Mouse (Mus musculus) midbrain, postnatal 0 days (tissue): ENCODE results near the gene Lrp1. TPM values are rescaled to one million over a fixed set of nuclear protein-coding genes. Genes with fewer than 3 reads are reported as not detected.

Source experiments
- ATAC-seq: fragments of 200-750 bp; cut with Nextera tagmentation; 2 replicates; pipeline ENCODE4 v1.8.0; 2017; ENCODE audit warnings: moderate number of reproducible peaks, mild to moderate bottlenecking, moderate TSS enrichment, moderate library complexity; ENCODE audit not compliant: low FRiP score
- DNase-seq: peaks from one replicate; pipeline ENCODE4 v3.0.0-alpha.2; 2015; ENCODE audit warnings: low spot score
- H3K27ac ChIP-seq: fragments of 300-500 bp; sonication (generic); 2 replicates; pipeline ENCODE4 v1.5.1; 2014; ENCODE audit warnings: low read depth, mild to moderate bottlenecking, low read length, mixed read lengths
- H3K27me3 ChIP-seq: fragments of 300-500 bp; sonication (generic); 2 replicates; pipeline ENCODE4 v1.6.1; 2014; ENCODE audit warnings: low read length, control low read depth, mixed read lengths; ENCODE audit not compliant: insufficient read depth
- H3K36me3 ChIP-seq: fragments of 300-500 bp; sonication (generic); 2 replicates; pipeline ENCODE4 v1.6.1; 2014; ENCODE audit warnings: low read length, control low read depth, mixed read lengths; ENCODE audit not compliant: insufficient read depth
- H3K4me1 ChIP-seq: fragments of 300-500 bp; sonication (generic); 2 replicates; pipeline ENCODE4 v1.6.1; 2014; ENCODE audit warnings: mild to moderate bottlenecking, control low read depth, antibody characterized with exemption, low read length, mixed read lengths; ENCODE audit not compliant: insufficient read depth
- H3K4me2 ChIP-seq: fragments of 300-500 bp; sonication (generic); 2 replicates; pipeline ENCODE4 v1.6.1; 2014; ENCODE audit warnings: low read depth, mild to moderate bottlenecking, low read length, mixed read lengths; ENCODE audit not compliant: poor library complexity, severe bottlenecking
- H3K4me3 ChIP-seq: fragments of 300-500 bp; sonication (generic); 2 replicates; pipeline ENCODE4 v1.5.1; 2014; ENCODE audit warnings: low read depth, mild to moderate bottlenecking, low read length, moderate library complexity
- H3K9ac ChIP-seq: fragments of 300-500 bp; sonication (generic); replicated peaks from 2 replicates; pipeline ENCODE4 v1.6.1; 2014; ENCODE audit warnings: mild to moderate bottlenecking, low read length, moderate library complexity, mixed read lengths; ENCODE audit not compliant: poor library complexity, severe bottlenecking
- H3K9me3 ChIP-seq: fragments of 300-500 bp; sonication (generic); 2 replicates; pipeline ENCODE4 v1.6.1; 2016; ENCODE audit warnings: low read length, control low read depth
- CTCF ChIP-seq: IDR thresholded peaks from 2 replicates; pipeline ENCODE4 v1.5.1; 2016; ENCODE audit warnings: antibody characterized with exemption, mild to moderate bottlenecking
- WGBS: fragments of 180-500 bp; shearing (Covaris S2); extraction: QIAGEN DNeasy Blood & Tissue Kit; methylation state at CpG from one replicate; pipeline ENCODE4 v1.1.7; 2014; 5-methylcytosine and 5-hydroxymethylcytosine counted together
- polyA plus RNA-seq: library from polyadenylated mRNA; unstranded; fragments of >200 nt; fragmentation: Nextera tagmentation; extraction: Ambion mirVana; gene quantifications from 2 replicates; pipeline ENCODE4 v1.2.1, GENCODE M21; 2015
- total RNA-seq: library from RNA; depleted of rRNA; stranded (reverse); fragments of >200 nt; gene quantifications from 2 replicates; pipeline ENCODE4 v1.2.3, GENCODE M21; 2014

Gene Lrp1
- total and polyA plus RNA-seq, 2 experiments from 2014 or later = 84.4 to 319 TPM

DNA sequence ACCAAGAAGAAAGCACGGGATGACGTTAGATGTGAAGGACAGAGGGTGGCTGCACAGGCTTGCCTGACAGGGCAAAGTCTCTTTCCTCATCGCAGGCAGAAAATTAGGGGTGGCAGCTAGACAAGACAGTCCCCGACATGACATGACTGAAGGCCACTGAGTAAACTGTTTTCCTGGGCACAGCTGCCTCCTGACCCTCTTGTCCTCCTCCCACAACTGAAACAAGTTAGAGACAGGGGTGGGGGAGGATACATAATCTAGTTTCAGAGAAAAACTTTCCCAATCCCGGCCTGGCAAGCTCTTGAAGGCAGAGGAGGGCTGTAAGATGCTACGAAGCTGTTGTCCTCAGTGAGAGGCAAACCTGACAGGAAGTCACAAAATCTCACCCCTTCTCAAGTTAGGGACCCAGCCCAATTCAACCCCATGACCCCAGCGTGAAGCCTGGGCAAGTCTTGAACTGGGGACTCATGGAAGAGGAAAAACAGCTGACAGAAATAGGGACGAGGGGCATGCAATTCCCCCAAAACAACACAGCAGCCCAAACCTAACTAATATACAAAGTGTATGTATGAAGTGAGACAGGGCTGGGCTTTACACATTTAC is 1.7 kb downstream of the Lrp1 start:
- WGBS = 8% methylated on average over 8 of the region's 8 CpGs
- Histone ChIP-seq H3K4me1 (peaks cover 21% of the 10 kb centered on the region), H3K4me2 (peak overlapping the region; percentile 97), H3K9me3 (no peaks in the 10 kb centered on the region), H3K4me3 (peak overlapping the region; percentile 88), H3K36me3 (peaks cover 6% of the 10 kb centered on the region; the same call in 1 of the 2 replicates), H3K27me3 (no peaks in the 10 kb centered on the region), H3K9ac (peak overlapping the region; percentile 96), H3K27ac (peak overlapping the region; percentile 82; the same call in 1 of the 2 replicates)
- ATAC-seq (no peak), DNase-seq (no peak)
- no peak for TF ChIP-seq CTCF

DNA sequence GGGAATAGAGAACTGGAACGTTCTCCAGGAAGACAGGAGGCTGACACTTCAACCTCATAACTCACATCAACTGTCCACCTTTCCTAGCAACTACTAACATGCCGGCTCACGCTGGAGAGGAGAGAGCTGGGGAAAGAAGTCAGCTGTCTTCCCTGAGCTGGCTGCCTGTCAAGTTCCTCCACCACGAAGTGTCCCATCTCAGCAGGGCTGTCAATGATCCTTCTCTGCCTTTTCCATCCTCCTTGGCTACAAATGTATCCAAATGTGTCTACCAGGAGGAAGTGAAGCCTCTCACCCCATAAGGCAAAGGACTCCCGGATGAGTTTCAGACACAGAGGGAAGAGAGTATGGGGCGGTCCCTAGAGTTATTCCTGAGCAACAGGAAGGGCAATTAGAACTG is 2.8 kb downstream of the Lrp1 start:
- no peak for TF ChIP-seq CTCF
- Histone ChIP-seq H3K4me3 (peak overlapping the region; percentile 18; the same call in 1 of the 2 replicates), H3K9ac (no peak overlapping the region), H3K4me2 (peak overlapping the region; percentile 97), H3K27me3 (no peaks in the 10 kb centered on the region), H3K9me3 (no peaks in the 10 kb centered on the region), H3K27ac (no peak overlapping the region), H3K36me3 (peaks cover 9% of the 10 kb centered on the region; the same call in 1 of the 2 replicates), H3K4me1 (peaks cover 21% of the 10 kb centered on the region)
- ATAC-seq (no peak), DNase-seq (no peak)
- 53% methylated on average over 6 of the region's 6 CpGs for WGBS

DNA sequence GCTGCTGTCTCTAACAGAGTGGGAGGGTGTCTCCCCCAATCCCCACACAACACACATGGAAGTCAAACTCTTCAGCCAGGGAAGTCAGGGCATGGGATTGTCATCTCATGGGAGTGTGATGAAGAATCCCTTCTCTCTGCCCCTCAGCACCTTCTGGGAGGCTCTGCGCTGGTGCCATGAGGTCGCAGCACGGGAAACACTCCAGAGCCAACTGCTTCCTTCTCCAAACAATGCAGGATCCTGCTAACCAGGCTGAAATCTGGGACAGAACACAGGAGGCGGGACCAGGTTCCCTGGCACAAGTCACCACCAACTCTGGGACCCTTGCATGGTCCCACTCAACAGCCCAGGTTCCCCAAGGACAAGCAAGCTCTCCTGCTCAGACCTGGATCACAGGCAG is 3.7 kb downstream of the Lrp1 start:
- no peak for DNase-seq

DNA sequence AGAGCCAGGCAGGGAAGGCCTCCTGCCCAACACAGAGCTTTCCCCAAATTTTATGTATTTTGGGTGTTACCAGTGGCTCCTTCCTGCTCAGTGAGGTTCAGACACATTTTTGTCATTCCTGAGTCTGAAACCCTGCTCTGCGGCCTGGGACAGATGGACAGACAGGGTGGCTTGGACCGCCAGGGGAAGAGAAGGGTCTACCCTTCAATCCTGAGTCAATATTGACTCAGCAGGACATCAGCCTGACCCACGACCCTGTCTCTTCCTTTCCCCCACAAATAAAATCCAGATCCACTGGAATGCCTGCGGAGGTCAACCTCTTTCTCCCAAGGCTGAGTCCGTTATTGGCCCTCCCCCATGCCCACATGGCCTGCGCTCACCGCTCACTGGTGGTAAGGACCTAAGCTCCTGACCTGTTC is 4.7 kb downstream of the Lrp1 start:
- DNase-seq (no peak), ATAC-seq (no peak)
- 52% methylated on average over 7 of the region's 7 CpGs for WGBS
- Histone ChIP-seq H3K4me2 (no peak overlapping the region), H3K9ac (no peak overlapping the region), H3K27ac (0 out of 2 replicates have a peak overlapping the region, but pooled peaks have one; percentile 70), H3K4me1 (peaks cover 21% of the 10 kb centered on the region), H3K4me3 (no peak overlapping the region), H3K27me3 (no peaks in the 10 kb centered on the region), H3K36me3 (peaks cover 22% of the 10 kb centered on the region), H3K9me3 (no peaks in the 10 kb centered on the region)
- TF ChIP-seq CTCF = no peak

More for the DNA sequence above, 3.7 kb downstream of the Lrp1 start:
- Histone ChIP-seq H3K4me3 (no peak overlapping the region), H3K9me3 (no peaks in the 10 kb centered on the region), H3K4me1 (peaks cover 21% of the 10 kb centered on the region), H3K4me2 (peak overlapping the region; percentile 97; the same call in 1 of the 2 replicates), H3K27me3 (no peaks in the 10 kb centered on the region), H3K36me3 (peaks cover 12% of the 10 kb centered on the region), H3K27ac (no peak overlapping the region), H3K9ac (0 out of 2 replicates have a peak overlapping the region, but pooled peaks have one; percentile 42)
- TF ChIP-seq CTCF = no peak
- WGBS = 70% methylated on average over 4 of the region's 4 CpGs
- ATAC-seq = no peak

DNA sequence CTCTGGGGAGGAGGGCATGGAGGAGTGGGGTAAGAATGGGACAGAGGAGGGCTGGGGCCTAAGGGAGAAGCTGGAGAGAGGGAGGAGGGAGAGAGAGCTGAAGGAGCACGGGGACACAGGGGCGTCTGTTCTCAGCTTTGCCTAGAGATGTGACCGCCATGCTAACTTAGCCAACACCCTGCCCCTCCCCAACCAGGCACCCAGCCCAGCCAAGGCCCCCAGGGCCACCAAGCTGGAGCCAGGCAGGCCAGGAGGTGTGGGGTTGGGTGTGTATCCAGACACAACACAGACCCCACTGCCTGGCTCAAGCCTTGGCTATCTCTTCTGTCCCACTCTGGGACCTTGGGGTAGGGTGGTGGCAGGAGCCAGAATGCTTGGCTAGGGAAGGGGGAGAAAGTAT is 5.4 kb downstream of the Lrp1 start:
- H3K4me1 ChIP-seq = peaks cover 21% of the 10 kb centered on the region
- no peaks in the 10 kb centered on the region for H3K27me3 ChIP-seq
- DNase-seq = peak; percentile 53
- no peak overlapping the region for H3K4me2 ChIP-seq
- H3K9ac ChIP-seq = no peak overlapping the region
- 58% methylated on average over 3 of the region's 3 CpGs for WGBS
- no peak overlapping the region for H3K4me3 ChIP-seq
- H3K9me3 ChIP-seq = no peaks in the 10 kb centered on the region
- ATAC-seq = no peak
- peak overlapping the region; percentile 70; the same call in 1 of the 2 replicates for H3K27ac ChIP-seq
- peaks cover 24% of the 10 kb centered on the region for H3K36me3 ChIP-seq
- no peak for TF ChIP-seq CTCF

DNA sequence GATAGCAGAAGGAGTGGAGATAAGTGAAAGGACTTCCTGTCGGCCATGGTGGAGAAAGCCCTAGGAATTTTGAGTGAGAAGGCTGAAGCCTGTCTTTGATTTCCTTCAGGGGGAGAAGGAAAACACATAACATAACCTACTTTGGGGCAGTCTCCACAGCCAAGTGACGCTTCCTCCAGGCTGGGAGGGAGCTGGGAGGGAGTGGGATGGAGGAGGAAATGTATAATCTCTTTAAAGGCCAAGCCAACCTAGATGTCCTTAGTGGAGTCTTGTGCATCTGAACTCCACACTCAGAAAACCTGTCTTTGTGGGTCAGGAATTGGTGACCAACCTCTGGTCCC is 5.9 kb downstream of the Lrp1 start:
- WGBS = 22% methylated on average over 2 of the region's 2 CpGs
- DNase-seq (no peak), ATAC-seq (no peak)
- H3K4me3 ChIP-seq = no peak overlapping the region
- no peaks in the 10 kb centered on the region for H3K27me3 ChIP-seq
- peaks cover 27% of the 10 kb centered on the region for H3K36me3 ChIP-seq
- no peaks in the 10 kb centered on the region for H3K9me3 ChIP-seq
- H3K4me2 ChIP-seq = 0 out of 2 replicates have a peak overlapping the region, but pooled peaks have one; percentile 2
- H3K4me1 ChIP-seq = peaks cover 21% of the 10 kb centered on the region
- peak overlapping the region; percentile 29; the same call in 1 of the 2 replicates for H3K9ac ChIP-seq
- H3K27ac ChIP-seq = peak overlapping the region; percentile 70
- TF ChIP-seq CTCF = no peak
